Mouse (Mus musculus) lung, embryonic 16.5 days (tissue): Measurements from ENCODE around the gene Mtf1. TPM values are rescaled to one million over a fixed set of nuclear protein-coding genes. Genes with fewer than 3 reads are reported as not detected.

Experiments
- ATAC-seq: fragments of 200-750 bp; cut with Nextera tagmentation; 2 replicates; pipeline ENCODE4 v1.8.0; 2017; ENCODE audit warnings: low read depth, mild to moderate bottlenecking, moderate library complexity
- H3K27ac ChIP-seq: fragments of 300-500 bp; sonication (generic); 2 replicates; pipeline ENCODE4 v1.5.1; 2014; ENCODE audit warnings: mild to moderate bottlenecking, control low read depth, low read length
- H3K27me3 ChIP-seq: fragments of 300-500 bp; sonication (generic); 2 replicates; pipeline ENCODE4 v1.6.1; 2014; ENCODE audit warnings: low read depth, low read length, mixed read lengths; ENCODE audit not compliant: control insufficient read depth, insufficient read depth
- H3K36me3 ChIP-seq: fragments of 300-500 bp; sonication (generic); 2 replicates; pipeline ENCODE4 v1.6.1; 2014; ENCODE audit warnings: low read length; ENCODE audit not compliant: control insufficient read depth, insufficient read depth
- H3K4me1 ChIP-seq: fragments of 300-500 bp; sonication (generic); replicated peaks from 2 replicates; pipeline ENCODE4 v1.6.1; 2014; ENCODE audit warnings: low read length, mixed read lengths; ENCODE audit not compliant: control insufficient read depth, insufficient read depth
- H3K4me2 ChIP-seq: fragments of 300-500 bp; sonication (generic); 2 replicates; pipeline ENCODE4 v1.6.1; 2014; ENCODE audit warnings: low read depth, low read length, control low read depth
- H3K4me3 ChIP-seq: fragments of 300-500 bp; sonication (generic); 2 replicates; pipeline ENCODE4 v1.5.1; 2014; ENCODE audit warnings: mild to moderate bottlenecking, low read length, control low read depth
- H3K9ac ChIP-seq: fragments of 300-500 bp; sonication (generic); 2 replicates; pipeline ENCODE4 v1.6.1; 2014; ENCODE audit warnings: low read length, control low read depth
- H3K9me3 ChIP-seq: fragments of 300-500 bp; sonication (generic); 2 replicates; pipeline ENCODE4 v1.6.1; 2016; ENCODE audit warnings: low read length; ENCODE audit not compliant: control insufficient read depth
- WGBS: fragments of 180-500 bp; shearing (Covaris S2); extraction: QIAGEN DNeasy Blood & Tissue Kit; methylation state at CpG from one replicate; pipeline ENCODE4 v1.1.7; 2014; 5-methylcytosine and 5-hydroxymethylcytosine counted together
- polyA plus RNA-seq: library from polyadenylated mRNA; unstranded; fragments of >200 nt; fragmentation: Nextera tagmentation; extraction: Ambion mirVana; gene quantifications from 2 replicates; pipeline ENCODE4 v1.2.1, GENCODE M21; 2015

Mtf1 gene
- polyA plus RNA-seq, 1 experiment from 2014 or later, result 12.8 TPM

DNA sequence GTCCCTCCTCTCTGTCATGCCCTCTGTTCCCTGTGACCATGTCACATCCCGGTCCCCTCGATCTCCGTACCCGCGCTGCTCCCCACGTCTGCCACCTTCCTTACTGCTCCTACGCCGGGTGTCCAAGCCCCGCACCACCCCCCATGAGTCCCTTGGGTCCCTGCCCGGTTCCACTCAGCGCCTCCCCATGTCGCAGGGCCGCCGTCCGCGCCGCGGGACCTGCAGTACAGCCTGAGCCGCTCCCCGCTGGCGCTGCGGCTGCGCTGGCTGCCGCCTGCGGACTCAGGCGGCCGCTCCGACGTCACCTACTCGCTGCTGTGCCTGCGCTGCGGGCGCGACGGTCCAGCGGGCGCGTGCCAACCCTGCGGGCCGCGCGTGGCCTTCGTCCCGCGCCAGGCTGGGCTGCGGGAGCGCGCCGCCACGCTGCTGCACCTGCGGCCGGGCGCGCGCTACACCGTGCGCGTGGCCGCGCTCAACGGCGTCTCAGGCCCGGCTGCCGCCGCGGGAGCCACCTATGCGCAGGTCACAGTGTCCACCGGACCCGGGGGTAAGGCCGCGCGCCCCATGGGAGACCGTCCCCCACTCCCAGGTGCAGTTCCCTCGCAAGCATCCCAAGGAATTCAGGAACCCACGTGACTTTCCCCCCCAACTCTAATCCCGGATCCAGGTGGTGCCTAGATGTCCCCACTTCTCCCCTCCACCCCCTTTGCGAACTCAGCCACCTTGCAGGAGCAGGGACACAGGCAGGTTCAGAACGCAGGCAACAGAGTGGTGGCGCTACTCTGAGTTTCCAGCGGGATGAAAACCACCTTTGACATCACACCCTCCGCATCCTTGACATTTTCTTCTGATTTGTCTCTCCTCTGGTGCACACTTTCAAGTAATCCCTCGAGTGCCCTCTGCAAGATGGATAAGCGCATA, 92.9 kb downstream of the Mtf1 start:
- H3K27ac ChIP-seq, result no peak overlapping the region
- H3K4me3 ChIP-seq, result peak overlapping the region; percentile 33
- no peak overlapping the region for H3K9ac ChIP-seq
- 2% methylated on average over 63 of the region's 83 CpGs for WGBS
- H3K36me3 ChIP-seq, result no peaks in the 10 kb centered on the region
- H3K4me1 ChIP-seq, result no peaks in the 10 kb centered on the region; the same call in 1 of the 2 replicates
- no peak for ATAC-seq
- H3K9me3 ChIP-seq, result no peaks in the 10 kb centered on the region
- peak overlapping the region; percentile 56 for H3K4me2 ChIP-seq
- peaks cover 45% of the 10 kb centered on the region for H3K27me3 ChIP-seq

DNA sequence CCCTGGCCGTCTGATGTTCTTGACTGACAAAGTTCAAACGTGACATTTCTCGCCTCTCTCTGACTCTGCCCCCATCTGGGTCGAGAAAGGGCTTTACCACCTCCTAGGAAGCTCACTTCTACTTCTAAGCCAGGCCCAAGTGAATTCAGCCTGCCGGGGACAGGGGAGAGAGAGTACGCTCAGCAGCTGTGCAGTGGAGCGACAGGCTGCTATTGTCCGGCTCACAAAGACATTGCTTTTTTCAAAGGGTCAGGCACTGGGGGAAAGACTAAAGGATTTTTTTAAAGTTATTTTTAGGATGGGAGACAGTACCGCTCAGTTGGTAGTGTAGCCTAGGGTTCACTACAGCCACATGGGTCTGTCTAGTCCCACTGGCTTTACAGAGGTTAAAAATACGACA, 96.5 kb downstream of the Mtf1 start:
- no peak overlapping the region for H3K4me3 ChIP-seq
- 50% methylated on average over 10 of the region's 10 CpGs for WGBS
- H3K27ac ChIP-seq, result no peak overlapping the region
- H3K9ac ChIP-seq, result no peak overlapping the region
- no peaks in the 10 kb centered on the region for H3K9me3 ChIP-seq
- H3K4me1 ChIP-seq, result no peaks in the 10 kb centered on the region; the same call in 1 of the 2 replicates
- H3K36me3 ChIP-seq, result no peaks in the 10 kb centered on the region
- ATAC-seq, result no peak
- H3K4me2 ChIP-seq, result no peak overlapping the region
- H3K27me3 ChIP-seq, result peaks cover 36% of the 10 kb centered on the region

Other genes starting within 250 kb of the Mtf1 start
- gene 3100002H09Rik, start 191.3 kb upstream of the Mtf1 start, polyA plus RNA-seq, result not detected in 2 replicates
- gene Pou3f1, start 145.3 kb upstream of the Mtf1 start, polyA plus RNA-seq, result 0.06 and 0.13 TPM in 2 replicates
- 52.9 and 59.5 TPM in 2 replicates for gene Utp11, start 108.5 kb upstream of the Mtf1 start, polyA plus RNA-seq
- 6.6 and 8.0 TPM in 2 replicates for gene Fhl3, start 101.4 kb upstream of the Mtf1 start, polyA plus RNA-seq
- gene Sf3a3, start 87.3 kb upstream of the Mtf1 start, polyA plus RNA-seq, result 122 and 134 TPM in 2 replicates
- gene Inpp5b, start 60.3 kb upstream of the Mtf1 start, polyA plus RNA-seq, result 36.0 and 40.3 TPM in 2 replicates
- 23.9 and 27.5 TPM in 2 replicates for gene Yrdc, start 48.6 kb downstream of the Mtf1 start, polyA plus RNA-seq
- gene 1110065P20Rik, start 49.1 kb downstream of the Mtf1 start, polyA plus RNA-seq, result 45.6 TPM in 2 replicates
- 0.18 and 0.33 TPM in 2 replicates for gene Maneal, start 60.1 kb downstream of the Mtf1 start, polyA plus RNA-seq
- not detected in 2 replicates for gene Epha10, start 78.8 kb downstream of the Mtf1 start, polyA plus RNA-seq
- gene 9930104L06Rik, start 134.9 kb downstream of the Mtf1 start, polyA plus RNA-seq, result 11.1 and 13.1 TPM in 2 replicates
- 150 and 151 TPM in 2 replicates for gene Cdca8, start 137.2 kb downstream of the Mtf1 start, polyA plus RNA-seq
- gene Rspo1, start 184.3 kb downstream of the Mtf1 start, polyA plus RNA-seq, result 7.4 and 8.0 TPM in 2 replicates
- 70.6 and 70.8 TPM in 2 replicates for gene Gnl2, start 214.5 kb downstream of the Mtf1 start, polyA plus RNA-seq